In the genomic region with DNA sequence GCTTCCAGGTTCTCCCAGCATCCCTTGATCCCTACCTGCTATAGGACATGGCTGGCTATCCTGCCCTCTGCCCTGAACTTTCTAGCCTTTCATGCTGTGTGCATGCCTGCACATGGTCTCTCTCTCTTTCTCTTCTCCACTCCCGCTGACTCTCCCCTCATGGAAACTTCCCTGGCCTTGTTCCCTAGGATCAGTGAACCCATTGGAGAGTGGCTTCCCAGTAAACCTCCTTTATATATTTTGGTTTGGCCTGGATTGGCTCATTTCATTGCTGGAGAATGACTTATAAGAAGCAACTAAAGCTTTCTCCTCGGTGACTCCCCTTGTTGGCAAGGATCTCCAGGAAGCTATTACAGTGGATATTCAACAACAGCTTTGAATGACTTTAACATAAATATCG, we compare ENCODE assay signal across 23 mouse cellular contexts.
"Had no signal": no experiment of that assay in that cellular context is flagged by ENCODE, and none has a peak within 500 bp of the region (broad histone marks: within the 10 kb centered on the region; RNA-seq: fewer than 3 reads in every experiment).

No protein-coding gene starts in this region.

- ATAC-seq: hindbrain, postnatal 0 days; intestine, embryonic 16.5 days; liver, postnatal 0 days had no signal

- DNase-seq: gastrocnemius, postnatal 36 days; kidney, adult 11 months; kidney, adult 2 months; kidney, adult 9 months; kidney, postnatal 14 days; kidney, postnatal 36 days; layer of hippocampus, adult 9-11 months; layer of hippocampus, postnatal 36 days; left cerebral cortex, postnatal 4 days; liver, embryonic 13.5 days; liver, postnatal 0 days had no signal

- H3K4me2 ChIP-seq: heart, embryonic 11.5 days; heart, embryonic 13.5 days; heart, embryonic 15.5 days; hindbrain, embryonic 13.5 days; hindbrain, embryonic 15.5 days; kidney, embryonic 15.5 days; limb, embryonic 12.5 days; liver, embryonic 11.5 days; liver, embryonic 13.5 days; liver, embryonic 15.5 days had no signal

- H3K36me3 ChIP-seq: heart, embryonic 13.5 days; heart, embryonic 15.5 days; hindbrain, embryonic 13.5 days; hindbrain, embryonic 15.5 days; kidney, embryonic 15.5 days; limb, embryonic 12.5 days; liver, embryonic 13.5 days; liver, embryonic 15.5 days had no signal

- H3K27ac ChIP-seq: heart, embryonic 13.5 days; heart, embryonic 15.5 days; hindbrain, embryonic 13.5 days; hindbrain, embryonic 15.5 days; hindbrain, postnatal 0 days; kidney, embryonic 15.5 days; kidney, postnatal 0 days; limb, embryonic 12.5 days; liver, embryonic 13.5 days; liver, embryonic 15.5 days had no signal

- H3K9me3 ChIP-seq: heart, embryonic 15.5 days; hindbrain, embryonic 15.5 days; liver, embryonic 13.5 days; liver, embryonic 15.5 days had no signal

- H3K4me1 ChIP-seq: heart, embryonic 13.5 days; heart, embryonic 15.5 days; hindbrain, embryonic 13.5 days; hindbrain, embryonic 15.5 days; kidney, embryonic 15.5 days; limb, embryonic 12.5 days; liver, embryonic 13.5 days; liver, embryonic 15.5 days had no signal

- H3K9ac ChIP-seq: heart, embryonic 13.5 days; heart, embryonic 15.5 days; hindbrain, embryonic 13.5 days; hindbrain, embryonic 15.5 days; kidney, embryonic 15.5 days; limb, embryonic 12.5 days; liver, embryonic 13.5 days; liver, embryonic 15.5 days; liver, postnatal 0 days had no signal

- H3K27me3 ChIP-seq: heart, embryonic 13.5 days; heart, embryonic 15.5 days; hindbrain, embryonic 13.5 days; hindbrain, embryonic 15.5 days; kidney, embryonic 15.5 days; limb, embryonic 12.5 days; liver, embryonic 13.5 days; liver, embryonic 15.5 days had no signal

- H3K4me3 ChIP-seq: heart, embryonic 13.5 days; heart, embryonic 15.5 days; hindbrain, embryonic 13.5 days; hindbrain, embryonic 15.5 days; kidney, embryonic 15.5 days; limb, embryonic 12.5 days; liver, embryonic 13.5 days; liver, embryonic 15.5 days had no signal
